Mouse (Mus musculus) olfactory bulb, adult 2 months (tissue): ENCODE data around the gene Polm.

Experiments
- CTCF ChIP-seq: fragments of 200-500 bp; IDR thresholded peaks from 2 replicates; pipeline ENCODE4 v1.5.1; 2012; ENCODE audit warnings: low read depth, mild to moderate bottlenecking, low read length, moderate library complexity; ENCODE audit not compliant: insufficient read depth
- POLR2A ChIP-seq: fragments of 200-500 bp; IDR thresholded peaks from 2 replicates; pipeline ENCODE4 v1.6.1; 2012; ENCODE audit warnings: mild to moderate bottlenecking, low read depth, low read length, moderate library complexity; ENCODE audit not compliant: insufficient read depth

DNA sequence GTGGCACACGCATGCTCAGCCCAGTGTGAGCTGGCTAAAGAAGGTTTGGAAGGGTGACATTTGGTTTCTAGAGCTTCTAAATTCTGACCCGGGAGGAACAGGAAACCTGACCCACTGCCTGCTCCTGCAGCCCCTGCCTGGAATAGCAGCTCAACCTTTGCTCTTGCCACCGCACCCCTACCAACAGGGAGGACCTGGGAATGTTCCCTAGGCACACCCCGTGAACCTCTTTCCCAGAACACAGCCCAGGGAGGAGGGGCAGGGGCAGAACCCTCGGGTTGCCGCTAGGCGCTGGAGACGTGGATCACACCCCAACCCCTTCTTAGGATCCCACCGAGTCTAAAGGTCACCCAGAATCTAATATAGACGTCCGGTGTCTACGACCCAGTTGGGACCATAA, 35.8 kb downstream of the Polm start:
- TF ChIP-seq CTCF (no peak), POLR2A (no peak)
